Mouse (Mus musculus) hindbrain, postnatal 0 days (tissue): ENCODE results near the gene Prcd. TPM values are rescaled to one million over a fixed set of nuclear protein-coding genes. Genes with fewer than 3 reads are reported as not detected.
A peak's percentile ranks its signal among the peaks of the same experiment; 100 is the strongest.

Experiments
- ATAC-seq: fragments of 200-750 bp; cut with Nextera tagmentation; 2 replicates; pipeline ENCODE4 v1.8.0; 2017; ENCODE audit warnings: mild to moderate bottlenecking, moderate TSS enrichment, moderate library complexity
- DNase-seq: peaks from one replicate; pipeline ENCODE4 v3.0.0-alpha.2; 2015; ENCODE audit warnings: low spot score
- H3K27ac ChIP-seq: fragments of 300-500 bp; sonication (generic); 2 replicates; pipeline ENCODE4 v1.5.1; 2014; ENCODE audit warnings: mild to moderate bottlenecking
- H3K27me3 ChIP-seq: fragments of 300-500 bp; sonication (generic); 2 replicates; pipeline ENCODE4 v1.6.1; 2014; ENCODE audit warnings: low read length, mixed read lengths; ENCODE audit not compliant: insufficient read depth
- H3K36me3 ChIP-seq: fragments of 300-500 bp; sonication (generic); 2 replicates; pipeline ENCODE4 v1.6.1; 2014; ENCODE audit warnings: low read length, mixed read lengths; ENCODE audit not compliant: insufficient read depth
- H3K4me1 ChIP-seq: fragments of 300-500 bp; sonication (generic); 2 replicates; pipeline ENCODE4 v1.6.1; 2014; ENCODE audit warnings: antibody characterized with exemption, low read length, mixed read lengths; ENCODE audit not compliant: insufficient read depth
- H3K4me2 ChIP-seq: fragments of 300-500 bp; sonication (generic); 2 replicates; pipeline ENCODE4 v1.6.1; 2014; ENCODE audit warnings: low read depth, mild to moderate bottlenecking, low read length, moderate library complexity, mixed read lengths
- H3K4me3 ChIP-seq: fragments of 300-500 bp; sonication (generic); 2 replicates; pipeline ENCODE4 v1.5.1; 2014; ENCODE audit warnings: low read length
- H3K9ac ChIP-seq: fragments of 300-500 bp; sonication (generic); replicated peaks from 2 replicates; pipeline ENCODE4 v1.6.1; 2014; ENCODE audit warnings: mild to moderate bottlenecking, low read length, moderate library complexity, mixed read lengths
- H3K9me3 ChIP-seq: fragments of 300-500 bp; sonication (generic); 2 replicates; pipeline ENCODE4 v1.6.1; 2016; ENCODE audit warnings: low read length, mixed read lengths
- CTCF ChIP-seq: IDR thresholded peaks from 2 replicates; pipeline ENCODE4 v1.5.1; 2016; ENCODE audit warnings: antibody characterized with exemption, control low read depth, low read depth
- WGBS: fragments of 180-500 bp; shearing (Covaris S2); extraction: QIAGEN DNeasy Blood & Tissue Kit; methylation state at CpG from one replicate; pipeline ENCODE4 v1.1.7; 2014; 5-methylcytosine and 5-hydroxymethylcytosine counted together
- polyA plus RNA-seq: library from polyadenylated mRNA; unstranded; fragments of >200 nt; fragmentation: Nextera tagmentation; extraction: Ambion mirVana; gene quantifications from 2 replicates; pipeline ENCODE4 v1.2.1, GENCODE M21; 2015
- total RNA-seq: library from RNA; depleted of rRNA; stranded (reverse); fragments of >200 nt; gene quantifications from 2 replicates; pipeline ENCODE4 v1.2.3, GENCODE M21; 2014

Prcd gene
- total and polyA plus RNA-seq, 2 experiments from 2014 or later, result 1.2 to 5.3 TPM

DNA sequence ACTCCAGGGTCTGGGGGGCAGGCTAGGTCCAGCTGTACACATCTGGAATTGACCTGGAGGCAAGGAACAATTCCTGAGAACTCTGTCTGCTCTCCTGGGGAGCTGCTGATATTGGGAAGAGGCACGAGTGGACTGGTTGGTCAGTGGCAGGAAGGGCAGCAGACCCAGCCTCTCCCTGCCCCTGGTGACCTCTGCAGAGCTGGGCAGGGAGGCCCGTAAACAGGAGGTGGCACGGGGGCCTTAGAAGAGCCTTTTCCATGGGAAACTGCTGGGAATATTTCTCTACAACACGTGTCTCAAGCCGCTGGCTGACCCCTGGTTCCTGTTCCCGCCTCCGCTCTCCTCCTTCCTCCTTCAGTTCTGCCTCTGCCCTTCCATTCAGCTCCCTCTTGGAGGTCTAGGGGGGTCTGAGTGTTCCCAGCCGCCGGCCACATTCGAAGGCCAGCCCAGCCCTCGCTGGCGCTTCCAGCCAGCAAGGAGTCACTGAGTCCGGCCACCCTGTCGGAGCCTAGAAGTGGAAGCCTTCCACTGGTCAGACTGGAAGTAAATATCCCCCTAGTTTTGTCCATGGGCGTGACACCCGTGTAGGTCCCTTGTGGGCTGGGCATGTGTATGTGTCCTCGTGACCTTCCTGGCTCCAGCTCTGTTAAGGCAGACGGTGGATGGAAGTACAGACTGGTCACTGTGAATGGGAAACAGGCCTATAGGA, 5.0 kb upstream of the Prcd start:
- WGBS, result 59% methylated on average over 18 of the region's 18 CpGs
- H3K36me3 ChIP-seq, result no peaks in the 10 kb centered on the region; the same call in 1 of the 2 replicates
- no peak for DNase-seq

DNA sequence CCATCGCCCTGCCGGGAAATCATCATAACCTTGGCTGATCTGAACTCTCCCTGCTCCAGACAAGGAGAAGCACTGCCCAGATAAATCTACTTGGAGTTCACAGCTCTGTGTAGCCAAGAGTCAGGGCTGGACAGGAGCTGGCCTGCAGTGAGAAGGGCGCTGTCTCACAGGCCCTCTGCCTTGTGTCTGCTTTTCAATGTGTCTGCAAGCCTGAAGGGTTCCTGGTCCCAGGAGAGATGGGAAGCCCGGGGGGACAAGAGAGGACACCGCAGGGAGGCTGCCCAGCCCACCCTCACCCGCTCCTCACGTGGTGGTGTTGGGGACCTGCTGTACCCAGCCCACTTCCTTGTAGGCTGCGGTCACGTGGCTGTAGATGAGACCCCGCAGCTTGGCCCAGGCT, 4.4 kb upstream of the Prcd start:
- Histone ChIP-seq H3K4me1 (peaks cover 12% of the 10 kb centered on the region; the same call in 1 of the 2 replicates), H3K9me3 (no peaks in the 10 kb centered on the region), H3K36me3 (no peaks in the 10 kb centered on the region; the same call in 1 of the 2 replicates), H3K9ac (no peak overlapping the region), H3K4me2 (no peak overlapping the region), H3K27ac (no peak overlapping the region), H3K27me3 (no peaks in the 10 kb centered on the region), H3K4me3 (no peak overlapping the region)
- 69% methylated on average over 10 of the region's 10 CpGs for whole genome bisulfite sequencing
- ATAC-seq (no peak), DNase-seq (no peak)
- no peak for TF ChIP-seq CTCF

More for the DNA sequence above, 5.0 kb upstream of the Prcd start:
- 0 out of 2 replicates have a peak, but pooled peaks cover 12% of the 10 kb centered on the region for H3K4me1 ChIP-seq
- no peak overlapping the region for H3K9ac ChIP-seq
- H3K4me2 ChIP-seq, result no peak overlapping the region
- H3K27me3 ChIP-seq, result no peaks in the 10 kb centered on the region
- H3K27ac ChIP-seq, result no peak overlapping the region
- no peak for TF ChIP-seq CTCF
- no peak for ATAC-seq
- H3K9me3 ChIP-seq, result no peaks in the 10 kb centered on the region
- H3K4me3 ChIP-seq, result no peak overlapping the region

DNA sequence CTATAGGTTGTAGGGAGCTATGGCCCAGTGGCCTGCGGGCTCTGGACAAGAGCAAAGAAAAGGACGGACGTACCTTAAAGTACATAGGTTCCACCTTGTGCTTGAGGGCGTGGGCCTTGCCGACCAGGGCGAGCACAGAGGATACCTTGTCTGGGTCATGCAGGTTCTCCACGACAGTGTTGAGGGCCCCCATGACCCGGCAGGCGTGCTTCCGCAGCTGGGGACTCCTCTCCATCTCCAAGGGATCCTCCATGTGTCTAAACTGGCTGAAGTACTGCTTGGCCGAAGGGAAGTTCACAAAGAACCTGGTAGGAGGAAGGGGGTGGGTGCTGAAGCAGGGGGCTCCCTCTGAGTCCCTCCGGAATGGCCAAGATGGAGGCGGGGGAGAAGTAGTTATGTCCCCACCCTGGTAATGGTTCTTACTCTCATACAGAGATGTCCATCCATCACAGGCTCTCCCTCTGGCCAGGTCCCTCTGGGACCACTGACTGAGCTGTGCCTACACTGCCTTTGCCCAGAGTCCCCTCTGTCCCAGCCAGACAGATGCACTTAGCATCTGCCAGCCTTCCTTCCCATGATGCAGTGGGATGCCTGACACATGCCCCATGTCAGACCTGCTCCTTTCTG, 3.5 kb upstream of the Prcd start:
- H3K4me1 ChIP-seq, result peaks cover 15% of the 10 kb centered on the region; the same call in 1 of the 2 replicates
- no peak overlapping the region for H3K27ac ChIP-seq
- no peak for TF ChIP-seq CTCF
- H3K9me3 ChIP-seq, result no peaks in the 10 kb centered on the region
- H3K27me3 ChIP-seq, result no peaks in the 10 kb centered on the region
- H3K4me3 ChIP-seq, result no peak overlapping the region
- no peak overlapping the region for H3K4me2 ChIP-seq
- H3K9ac ChIP-seq, result no peak overlapping the region
- no peaks in the 10 kb centered on the region; the same call in 1 of the 2 replicates for H3K36me3 ChIP-seq
- DNase-seq, result no peak
- WGBS, result 88% methylated on average over 13 of the region's 13 CpGs
- ATAC-seq, result no peak

DNA sequence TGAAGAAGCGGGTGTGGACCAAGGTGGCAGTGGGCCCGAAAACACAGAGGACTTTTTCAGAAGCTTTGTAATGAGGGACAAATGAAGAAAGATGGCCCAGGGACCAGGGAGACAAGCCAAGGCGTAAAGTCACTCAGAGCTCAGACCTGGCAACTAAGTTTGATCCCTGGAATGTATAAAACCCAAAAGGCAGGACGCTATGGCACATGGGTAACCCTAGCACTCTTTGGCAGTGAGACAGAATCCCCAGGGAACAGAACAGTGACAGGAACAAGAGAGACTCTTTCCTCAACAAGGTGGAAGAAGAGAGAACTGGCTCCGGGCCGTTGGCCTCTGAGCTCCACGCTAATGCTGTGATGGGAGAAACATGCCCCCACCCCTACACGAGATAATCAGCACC, 2.5 kb upstream of the Prcd start:
- 67% methylated on average over 8 of the region's 8 CpGs for WGBS
- Histone ChIP-seq H3K36me3 (no peaks in the 10 kb centered on the region; the same call in 1 of the 2 replicates), H3K4me3 (no peak overlapping the region), H3K9me3 (no peaks in the 10 kb centered on the region), H3K27ac (no peak overlapping the region), H3K4me1 (peaks cover 18% of the 10 kb centered on the region; the same call in 1 of the 2 replicates), H3K27me3 (no peaks in the 10 kb centered on the region), H3K4me2 (no peak overlapping the region), H3K9ac (no peak overlapping the region)
- DNase-seq (no peak), ATAC-seq (no peak)
- TF ChIP-seq CTCF, result no peak

DNA sequence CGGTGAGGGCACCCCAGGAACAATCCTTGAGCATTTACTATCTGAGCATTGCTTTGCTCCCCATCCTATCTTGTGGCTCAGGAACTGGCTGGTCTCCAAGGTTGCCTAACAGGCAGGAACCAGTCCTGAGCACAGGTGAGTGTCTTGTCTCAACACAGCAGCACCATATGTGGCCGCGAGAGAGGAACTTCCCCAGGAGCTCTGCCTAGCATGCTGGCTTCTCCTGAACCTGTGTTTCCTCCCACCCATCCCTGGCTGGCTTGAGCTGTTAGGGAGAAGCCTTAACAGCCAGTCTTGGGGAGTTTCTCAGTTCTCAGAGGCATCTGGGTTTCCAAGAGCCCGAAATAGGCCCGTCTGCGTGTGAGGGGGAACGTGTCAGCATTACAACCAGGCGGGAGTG, 2.0 kb upstream of the Prcd start:
- 86% methylated on average over 8 of the region's 8 CpGs for WGBS
- DNase-seq (no peak), ATAC-seq (no peak)
- TF ChIP-seq CTCF, result no peak
- H3K4me3 ChIP-seq, result no peak overlapping the region
- no peak overlapping the region for H3K4me2 ChIP-seq
- no peaks in the 10 kb centered on the region for H3K27me3 ChIP-seq
- H3K9ac ChIP-seq, result no peak overlapping the region
- H3K36me3 ChIP-seq, result no peaks in the 10 kb centered on the region; the same call in 1 of the 2 replicates
- H3K9me3 ChIP-seq, result no peaks in the 10 kb centered on the region
- H3K27ac ChIP-seq, result no peak overlapping the region
- H3K4me1 ChIP-seq, result peaks cover 18% of the 10 kb centered on the region; the same call in 1 of the 2 replicates

DNA sequence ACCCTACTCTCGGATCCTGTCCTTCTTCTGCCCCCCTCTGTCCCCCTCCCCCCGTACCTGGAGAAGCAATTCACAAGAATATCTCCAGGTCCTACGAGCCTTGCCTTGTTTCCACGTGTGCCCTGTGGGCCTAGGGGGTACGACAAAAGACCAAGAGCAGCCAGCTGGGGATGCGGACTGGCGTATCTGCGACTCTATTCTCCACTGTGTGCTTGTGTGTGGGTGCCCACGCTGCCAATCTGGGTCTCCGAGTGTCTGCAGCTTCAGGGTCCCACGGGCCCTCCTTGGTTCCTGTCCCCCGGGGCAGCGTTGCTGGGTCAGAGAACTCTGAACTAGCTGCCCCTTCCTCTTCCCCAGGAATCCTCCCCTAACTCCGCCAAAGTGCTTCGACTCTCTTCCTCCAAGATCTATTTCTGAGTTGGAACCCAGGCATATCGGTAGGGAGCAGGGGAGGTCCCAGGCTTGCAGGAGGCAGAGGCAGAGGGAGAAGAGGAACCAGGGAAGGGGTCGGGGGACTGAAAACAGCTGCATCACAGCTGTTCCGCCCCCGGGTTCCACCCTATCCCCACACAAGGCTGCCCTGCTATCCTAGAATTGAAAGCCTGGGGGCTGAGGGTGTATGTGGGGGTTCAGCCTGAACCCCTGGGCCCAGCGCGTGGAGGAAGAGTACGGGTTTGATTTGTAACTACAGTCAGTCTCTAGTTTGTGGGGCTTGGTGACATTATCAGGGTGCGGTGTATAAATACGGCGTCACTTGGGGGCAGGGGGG, 820 bp upstream of the Prcd start:
- peak overlapping the region; percentile 95 for H3K4me2 ChIP-seq
- ATAC-seq, result no peak
- peak overlapping the region; percentile 79 for H3K9ac ChIP-seq
- DNase-seq, result no peak
- no peak for TF ChIP-seq CTCF
- no peaks in the 10 kb centered on the region for H3K27me3 ChIP-seq
- no peaks in the 10 kb centered on the region; the same call in 1 of the 2 replicates for H3K36me3 ChIP-seq
- WGBS, result 57% methylated on average over 25 of the region's 25 CpGs
- H3K9me3 ChIP-seq, result no peaks in the 10 kb centered on the region
- no peak overlapping the region for H3K27ac ChIP-seq
- H3K4me1 ChIP-seq, result peaks cover 22% of the 10 kb centered on the region
- H3K4me3 ChIP-seq, result peak overlapping the region; percentile 64
